Mouse (Mus musculus) CH12.LX (cell line): ENCODE results near the gene Sit1. TPM values are rescaled to one million over a fixed set of nuclear protein-coding genes. Genes with fewer than 3 reads are reported as not detected.
A peak's percentile ranks its signal among the peaks of the same experiment; 100 is the strongest.

Source experiments
- DNase-seq: peaks from one replicate; pipeline ENCODE4 v3.0.0-alpha.2; 2013; ENCODE audit errors: extremely low read depth
- H3K27ac ChIP-seq: 2 replicates; pipeline ENCODE4 v1.5.1; 2012; ENCODE audit warnings: low read depth, mild to moderate bottlenecking, control low read depth, moderate library complexity; ENCODE audit not compliant: insufficient read depth
- H3K27me3 ChIP-seq: replicated peaks from 2 replicates; pipeline ENCODE3; 2012; ENCODE audit warnings: inconsistent platforms
- H3K36me3 ChIP-seq, 2 experiments: replicated peaks in 1 of 2; 2 replicates each; pipeline versions ENCODE3 to v1.6.1; 2012; ENCODE audit warnings: inconsistent platforms in 1 of 2, low read length in 1 of 2, mild to moderate bottlenecking in 1 of 2, mixed read lengths in 1 of 2, moderate library complexity in 1 of 2; ENCODE audit not compliant: control insufficient read depth in 1 of 2, insufficient read depth in 1 of 2
- H3K4me1 ChIP-seq, 2 experiments: 2 replicates each; pipeline ENCODE4 v1.6.1; 2012; ENCODE audit warnings: inconsistent platforms in 1 of 2, moderate library complexity in 1 of 2; ENCODE audit not compliant: insufficient read depth in 2 of 2, control insufficient read depth in 1 of 2
- H3K4me2 ChIP-seq: 2 replicates; pipeline ENCODE4 v1.6.1; 2012; ENCODE audit warnings: low read depth, mild to moderate bottlenecking, control low read depth; ENCODE audit not compliant: poor library complexity, insufficient read depth, severe bottlenecking
- H3K4me3 ChIP-seq, 3 experiments: fragments of 150-350 bp in 1 of 3; sonication (generic) in 1 of 3; replicated peaks in 1 of 3; 2 replicates each; pipeline versions ENCODE3 to v1.5.1; 2011 to 2012; ENCODE audit warnings: low read depth in 2 of 3, low read length in 2 of 3, mild to moderate bottlenecking in 2 of 3, moderate library complexity in 2 of 3, control low read depth in 1 of 3, improper control_type of control experiment in 1 of 3, inconsistent platforms in 1 of 3, mixed read lengths in 1 of 3; ENCODE audit not compliant: poor library complexity in 1 of 3
- H3K79me2 ChIP-seq: replicated peaks from 2 replicates; pipeline ENCODE4 v1.6.1; 2012; ENCODE audit warnings: mild to moderate bottlenecking, moderate library complexity; ENCODE audit not compliant: control insufficient read depth, poor library complexity, insufficient read depth, severe bottlenecking; ENCODE audit errors: extremely low read depth
- H3K9ac ChIP-seq: 2 replicates; pipeline ENCODE4 v1.6.1; 2012; ENCODE audit warnings: low read depth, mild to moderate bottlenecking, control low read depth, moderate library complexity; ENCODE audit not compliant: insufficient read depth
- H3K9me3 ChIP-seq: replicated peaks from 2 replicates; pipeline ENCODE3; 2012; ENCODE audit warnings: low read length, inconsistent platforms, mixed read lengths
- CTCF ChIP-seq, 2 experiments: IDR thresholded peaks in 1 of 2; conservative IDR thresholded peaks in 1 of 2; 2 replicates each; pipeline ENCODE4 v1.5.1; 2011 to 2012; ENCODE audit warnings: low read depth in 2 of 2, low read length in 2 of 2, improper control_type of control experiment in 1 of 2, inconsistent platforms in 1 of 2, mild to moderate bottlenecking in 1 of 2, moderate library complexity in 1 of 2
- EP300 ChIP-seq: IDR thresholded peaks from 2 replicates; pipeline ENCODE4 v1.6.1; 2011; ENCODE audit warnings: low read length, improper control_type of control experiment
- GABPA ChIP-seq: IDR thresholded peaks from 2 replicates; pipeline ENCODE4 v1.6.1; 2012; ENCODE audit warnings: low read depth, low read length, improper control_type of control experiment, inconsistent platforms; ENCODE audit not compliant: insufficient replicate concordance
- IRF4 ChIP-seq: IDR thresholded peaks from 2 replicates; pipeline ENCODE4 v1.6.1; 2014; ENCODE audit warnings: low read depth, mild to moderate bottlenecking, inconsistent platforms, low read length, improper control_type of control experiment
- KAT2A ChIP-seq: IDR thresholded peaks from 2 replicates; pipeline ENCODE4 v1.6.1; 2012; ENCODE audit warnings: low read length, improper control_type of control experiment, inconsistent platforms; ENCODE audit not compliant: insufficient replicate concordance
- MAZ ChIP-seq: IDR thresholded peaks from 2 replicates; pipeline ENCODE4 v1.6.1; 2012; ENCODE audit warnings: low read depth, mild to moderate bottlenecking, inconsistent platforms, low read length, improper control_type of control experiment, moderate library complexity
- MXI1 ChIP-seq: IDR thresholded peaks from 2 replicates; pipeline ENCODE4 v1.6.1; 2011; ENCODE audit warnings: mild to moderate bottlenecking, low read depth, low read length, improper control_type of control experiment
- POLR2A ChIP-seq: IDR thresholded peaks from 2 replicates; pipeline ENCODE4 v1.6.1; 2011; ENCODE audit warnings: low read depth, mild to moderate bottlenecking, improper control_type of control experiment, low read length
- POLR2AphosphoS2 ChIP-seq: IDR thresholded peaks from 2 replicates; pipeline ENCODE4 v1.6.1; 2011; ENCODE audit warnings: low read depth, low read length, improper control_type of control experiment
- RAD21 ChIP-seq: IDR thresholded peaks from 2 replicates; pipeline ENCODE4 v1.6.1; 2011; ENCODE audit warnings: low read depth, mild to moderate bottlenecking, low read length, improper control_type of control experiment, moderate library complexity
- RCOR1 ChIP-seq: conservative IDR thresholded peaks from 2 replicates; pipeline ENCODE4 v1.6.1; 2012; ENCODE audit warnings: low read depth, mild to moderate bottlenecking, inconsistent platforms, low read length, improper control_type of control experiment
- TCF12 ChIP-seq: IDR thresholded peaks from 2 replicates; pipeline ENCODE4 v1.6.1; 2014; ENCODE audit warnings: low read depth, mild to moderate bottlenecking, inconsistent platforms, low read length, improper control_type of control experiment
- UBTF ChIP-seq: IDR thresholded peaks from 2 replicates; pipeline ENCODE4 v1.6.1; 2012; ENCODE audit warnings: low read depth, mild to moderate bottlenecking, inconsistent platforms, low read length, improper control_type of control experiment, moderate library complexity
- USF2 ChIP-seq: conservative IDR thresholded peaks from 2 replicates; pipeline ENCODE4 v1.6.1; 2011; ENCODE audit warnings: low read depth, low read length, improper control_type of control experiment
- ZKSCAN1 ChIP-seq: IDR thresholded peaks from 2 replicates; pipeline ENCODE4 v1.6.1; 2012; ENCODE audit warnings: low read depth, inconsistent platforms, low read length, improper control_type of control experiment, borderline replicate concordance
- dilution Hi-C: fragments of 300-500 bp; cut with MboI; formaldehyde crosslinking; loops from 2 replicates; pipeline ENCODE4 v1.14.3; 2020; ENCODE audit warnings: low sequenced_read_pairs; ENCODE audit not compliant: extremely low pct_unique_long_range_greater_than_20kb, extremely low pct_ligation_motif_present
- in situ Hi-C: fragments of 300-500 bp; cut with MboI; formaldehyde crosslinking; loops from 3 replicates; pipeline ENCODE4 v1.14.3; 2019; ENCODE audit warnings: low sequenced_read_pairs, low pct_ligation_motif_present, low pct_unique_long_range_greater_than_20kb, mixed read lengths
- polyA plus RNA-seq: library from polyadenylated mRNA; unstranded; fragments of >175 nt; gene quantifications from 2 replicates; pipeline ENCODE4 v1.2.1, GENCODE M21; 2012; ENCODE audit warnings: low read depth; ENCODE audit not compliant: insufficient read length
- total RNA-seq, 2 experiments: library from RNA; depleted of rRNA; stranded (reverse); fragments of 300-350 nt in 1 of 2; fragments of >200 nt in 1 of 2; gene quantifications; 2 replicates each; pipeline ENCODE4 v1.2.3; 2012 to 2014

Sit1 gene
- total and polyA plus RNA-seq, 3 experiments, result 2.8 to 10.5 (median 10.1) TPM

- in situ Hi-C loops (no loop called here), dilution Hi-C loops (no loop called here)
- peak overlapping the region; percentile 58 for H3K4me2 ChIP-seq
- no peak overlapping the region for H3K27ac ChIP-seq
- H3K79me2 ChIP-seq, result no peaks in the 10 kb centered on the region
- peak; percentile 28 for DNase-seq
- peak overlapping the region; percentile 51 to 64 (median 59) for H3K4me3 ChIP-seq
- H3K36me3 ChIP-seq, result peaks cover 4 to 31% of the 10 kb centered on the region in 2 experiments
- peak overlapping the region; percentile 4; the same call in 1 of the 2 replicates for H3K9ac ChIP-seq
- peaks cover 0 to 22% of the 10 kb centered on the region in 2 experiments; a peak in 2 of 4 replicates for H3K4me1 ChIP-seq
- TF ChIP-seq POLR2A, result no peak
- no peak for TF ChIP-seq POLR2AphosphoS2
- no peak for TF ChIP-seq ZKSCAN1
- no peak for TF ChIP-seq MAZ
- TF ChIP-seq CTCF (conservative IDR thresholded peaks at IDR 0.05 in 1 of 2, IDR thresholded peaks at IDR 0.05 in 1 of 2; ENCODE audit: low read depth in 2 of 2, low read length in 2 of 2), result peak in 1 of 2 experiments; percentile 48; a peak in 2 of 4 replicates
- TF ChIP-seq EP300, result no peak
- TF ChIP-seq KAT2A, result no peak
- TF ChIP-seq, all 38 proteins: peak for 1
- H3K9me3 ChIP-seq, result no peaks in the 10 kb centered on the region
- peaks cover 42% of the 10 kb centered on the region for H3K27me3 ChIP-seq
Observed at GRCm38 (mm10) chr4:43498983-43499382, 15.4 kb upstream of the Sit1 start.

GRCm38 (mm10) chr4:43497946-43498345, 14.4 kb upstream of the Sit1 start:
- no peaks in the 10 kb centered on the region for H3K9me3 ChIP-seq
- no peak for TF ChIP-seq CTCF (conservative IDR thresholded peaks at IDR 0.05 in 1 of 2, IDR thresholded peaks at IDR 0.05 in 1 of 2; ENCODE audit: low read depth in 2 of 2, low read length in 2 of 2)
- no peak overlapping the region for H3K4me3 ChIP-seq
- dilution Hi-C loops (no loop called here), in situ Hi-C loops (no loop called here)
- DNase-seq, result no peak
- no peak overlapping the region for H3K9ac ChIP-seq
- H3K4me1 ChIP-seq, result peaks cover 0 to 24% of the 10 kb centered on the region in 2 experiments; a peak in 2 of 4 replicates
- no peaks in the 10 kb centered on the region for H3K79me2 ChIP-seq
- H3K4me2 ChIP-seq, result no peak overlapping the region
- peaks cover 4 to 31% of the 10 kb centered on the region in 2 experiments for H3K36me3 ChIP-seq
- peaks cover 32% of the 10 kb centered on the region for H3K27me3 ChIP-seq
- H3K27ac ChIP-seq, result no peak overlapping the region

- H3K9me3 ChIP-seq, result no peaks in the 10 kb centered on the region
- H3K9ac ChIP-seq, result no peak overlapping the region
- no peak overlapping the region for H3K4me3 ChIP-seq
- peaks cover 26% of the 10 kb centered on the region for H3K27me3 ChIP-seq
- dilution Hi-C loops (no loop called here), in situ Hi-C loops (no loop called here)
- H3K79me2 ChIP-seq, result no peaks in the 10 kb centered on the region
- H3K27ac ChIP-seq, result no peak overlapping the region
- no peak overlapping the region for H3K4me2 ChIP-seq
- TF ChIP-seq RCOR1 (no peak), USF2 (no peak), TCF12 (no peak), UBTF (no peak), RAD21 (no peak), IRF4 (no peak), MXI1 (no peak), GABPA (no peak)
- DNase-seq, result no peak
- peaks cover 0 to 24% of the 10 kb centered on the region in 2 experiments; a peak in 2 of 4 replicates for H3K4me1 ChIP-seq
- peaks cover 4 to 31% of the 10 kb centered on the region in 2 experiments for H3K36me3 ChIP-seq
Observed at GRCm38 (mm10) chr4:43497405-43497804, 13.9 kb upstream of the Sit1 start.
